Comparison of ENCODE assay signal across 8 mouse cellular contexts in the genomic region with DNA sequence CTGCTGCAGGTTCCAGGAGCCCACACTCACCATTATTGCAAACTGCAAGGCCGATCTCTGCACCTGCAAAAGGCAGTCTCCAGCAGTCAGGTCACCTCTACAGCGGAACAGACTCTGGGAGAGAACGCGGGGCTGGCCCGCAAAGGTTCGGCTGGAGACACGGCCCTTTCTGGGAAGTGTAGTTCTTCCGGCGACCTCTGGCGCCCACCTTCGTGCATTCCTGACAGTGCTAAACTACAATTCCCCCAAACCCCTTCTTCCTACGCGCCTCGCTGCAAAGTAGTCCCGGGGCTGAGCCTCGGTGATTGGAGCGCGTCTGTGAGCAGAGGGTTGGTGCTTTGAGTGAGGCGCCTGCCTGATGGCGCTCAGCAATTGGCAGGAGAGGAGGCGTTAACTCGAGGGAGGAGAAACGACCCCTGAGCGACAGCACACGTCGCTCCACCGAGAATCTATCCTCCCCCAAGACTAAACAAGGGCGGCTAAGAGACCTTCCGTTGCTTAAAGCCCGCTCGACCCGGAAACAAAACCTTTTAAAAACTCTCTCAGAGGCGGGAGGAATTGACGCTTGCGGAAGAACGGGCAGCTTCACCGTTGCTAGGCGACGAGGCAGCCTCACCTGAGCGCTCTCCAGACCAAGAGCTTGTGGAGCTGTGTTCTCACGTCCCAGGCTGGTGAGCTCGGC. TPM values are rescaled to one million over a fixed set of nuclear protein-coding genes. Genes with fewer than 3 reads are reported as not detected.
DNase-seq lines count a peak whose midpoint lies in the region; ATAC-seq and TF ChIP-seq lines count a peak whose summit lies in the region.

A gene (plus strand): TSS at position 536 of the 682 bp plus-strand sequence.
A gene (minus strand): TSS at position 668 of the 682 bp plus-strand sequence.

- H3K4me2 ChIP-seq in embryonic facial prominence, embryonic 14.5 days (ENCODE audit: low read depth, low read length): peak within 1 kb of the TSS; percentile 67
- peak within 1 kb of the TSS; percentile 68 for H3K4me2 ChIP-seq in limb, embryonic 13.5 days (replicated peaks)
- peak within 1 kb of the TSS; percentile 90 for H3K4me2 ChIP-seq in midbrain, embryonic 16.5 days (ENCODE audit: low read length)

- no peaks in the 10 kb centered on the region for H3K9me3 ChIP-seq in embryonic facial prominence, embryonic 14.5 days (ENCODE audit: control insufficient read depth, low read length)
- H3K9me3 ChIP-seq in limb, embryonic 13.5 days: no peaks in the 10 kb centered on the region
- no peaks in the 10 kb centered on the region for H3K9me3 ChIP-seq in midbrain, embryonic 16.5 days (replicated peaks; ENCODE audit: control insufficient read depth, low read length, poor library complexity, severe bottlenecking)

- H3K27ac ChIP-seq in embryonic facial prominence, embryonic 14.5 days (replicated peaks; ENCODE audit: low read depth, low read length): peak within 1 kb of the TSS; percentile 70
- H3K27ac ChIP-seq in heart, adult 2 months: peak within 1 kb of the TSS; percentile 96
- H3K27ac ChIP-seq in limb, embryonic 13.5 days: peak within 1 kb of the TSS; percentile 59; the same call in 1 of the 2 replicates
- peak within 1 kb of the TSS; percentile 81 for H3K27ac ChIP-seq in midbrain, embryonic 16.5 days (ENCODE audit: low read length)

- H3K4me1 ChIP-seq in embryonic facial prominence, embryonic 14.5 days (ENCODE audit: control insufficient read depth, insufficient read depth, low read length): peaks cover 7% of the 10 kb centered on the region
- H3K4me1 ChIP-seq in heart, adult 2 months (ENCODE audit: control insufficient read depth, insufficient read depth, low read length): peaks cover 4% of the 10 kb centered on the region
- H3K4me1 ChIP-seq in limb, embryonic 13.5 days: peaks cover 28% of the 10 kb centered on the region
- H3K4me1 ChIP-seq in midbrain, embryonic 16.5 days (ENCODE audit: control insufficient read depth, insufficient read depth, low read length): peaks cover 26% of the 10 kb centered on the region

- peak within 1 kb of the TSS; percentile 86 for H3K4me3 ChIP-seq in embryonic facial prominence, embryonic 14.5 days (ENCODE audit: low read depth, low read length)
- H3K4me3 ChIP-seq in heart, adult 2 months: peak within 1 kb of the TSS; percentile 72
- H3K4me3 ChIP-seq in limb, embryonic 13.5 days: peak within 1 kb of the TSS; percentile 80
- H3K4me3 ChIP-seq in midbrain, embryonic 16.5 days (ENCODE audit: low read depth, low read length): peak within 1 kb of the TSS; percentile 60

- H3K9ac ChIP-seq in embryonic facial prominence, embryonic 14.5 days (ENCODE audit: low read depth, low read length): peak within 1 kb of the TSS; percentile 74
- H3K9ac ChIP-seq in heart, adult 2 months (ENCODE audit: low read depth, low read length): peak within 1 kb of the TSS; percentile 84
- H3K9ac ChIP-seq in limb, embryonic 13.5 days: peak within 1 kb of the TSS; percentile 80
- H3K9ac ChIP-seq in midbrain, embryonic 16.5 days (ENCODE audit: low read depth, low read length): peak within 1 kb of the TSS; percentile 81

- intact Hi-C loops in heart, adult 2 months (cut with DNase I): loop anchor here (5.0 kb wide), 1 partner anchor 205 kb away; no protein-coding TSS in a partner anchor

- no peaks in the 10 kb centered on the region for H3K27me3 ChIP-seq in embryonic facial prominence, embryonic 14.5 days (replicated peaks; ENCODE audit: control insufficient read depth, insufficient read depth, low read length)
- H3K27me3 ChIP-seq in heart, adult 2 months (ENCODE audit: control insufficient read depth, insufficient read depth, low read length): no peaks in the 10 kb centered on the region
- no peaks in the 10 kb centered on the region for H3K27me3 ChIP-seq in limb, embryonic 13.5 days
- H3K27me3 ChIP-seq in midbrain, embryonic 16.5 days (ENCODE audit: control insufficient read depth, insufficient read depth, low read depth, low read length): no peaks in the 10 kb centered on the region

- peaks cover 2% of the 10 kb centered on the region; the same call in 1 of the 2 replicates for H3K36me3 ChIP-seq in embryonic facial prominence, embryonic 14.5 days (ENCODE audit: control insufficient read depth, insufficient read depth, low read length)
- H3K36me3 ChIP-seq in heart, adult 2 months (ENCODE audit: control insufficient read depth, insufficient read depth, low read length): peaks cover 18% of the 10 kb centered on the region
- H3K36me3 ChIP-seq in limb, embryonic 13.5 days: no peaks in the 10 kb centered on the region
- H3K36me3 ChIP-seq in midbrain, embryonic 16.5 days (ENCODE audit: control insufficient read depth, insufficient read depth, low read length): no peaks in the 10 kb centered on the region

- under 1% methylated on average over 41 of the region's 42 CpGs for WGBS in embryonic facial prominence, embryonic 14.5 days
- WGBS in heart, adult 2 months: under 1% methylated on average over 42 of the region's 42 CpGs
- WGBS in limb, embryonic 13.5 days: under 1% methylated on average over 42 of the region's 42 CpGs
- 0% methylated on average over 42 of the region's 42 CpGs for WGBS in midbrain, embryonic 16.5 days

- peak; percentile 60 for TF ChIP-seq CTCF in heart, adult 2 months (IDR thresholded peaks at IDR 0.05)

- TF ChIP-seq EP300 in heart, adult 2 months (IDR thresholded peaks at IDR 0.05; ENCODE audit: insufficient read depth, low read depth, low read length): peak; percentile 24; the same call in 1 of the 2 replicates

- DNase-seq in 3T3-L1 (ENCODE audit: low read depth, low spot score): peak; percentile 99
- DNase-seq in adrenal gland, postnatal 4 days (ENCODE audit: low spot score in 2 of 2): peak; percentile 68 to 88
- peak; percentile 99 for DNase-seq in embryonic facial prominence, embryonic 14.5 days (ENCODE audit: low spot score)
- peak; percentile 90 to 98 for DNase-seq in heart, adult 2 months
- peak; percentile 98 to 99 for DNase-seq in kidney, adult 8-10 months
- peak; percentile 62 to 87 for DNase-seq in spleen, postnatal 10 days (ENCODE audit: low spot score in 2 of 2)

- peak; percentile 99 for ATAC-seq in embryonic facial prominence, embryonic 14.5 days (ENCODE audit: low read depth)
- ATAC-seq in limb, embryonic 13.5 days (ENCODE audit: low FRiP score, low read depth): peak; percentile 98
- ATAC-seq in midbrain, embryonic 16.5 days: peak; percentile 100

- TF ChIP-seq POLR2A in heart, adult 2 months (IDR thresholded peaks at IDR 0.05; ENCODE audit: insufficient read depth, low read depth, low read length): peak; percentile 99

- H3K79me2 ChIP-seq in heart, adult 2 months (replicated peaks; ENCODE audit: control insufficient read depth, insufficient read depth, low read length): 0 out of 2 replicates have a peak, but pooled peaks cover 1% of the 10 kb centered on the region

RNA-seq across cellular contexts. Expression of the first gene that starts in this region (rescaled TPM):
- 10 to 100 TPM; 11.9 to 12.0 TPM for total RNA-seq in adrenal gland, postnatal 4 days (2021)
- polyA plus RNA-seq in embryonic facial prominence, embryonic 14.5 days (2014; fragmentation: Nextera tagmentation; extraction: Ambion mirVana): 9.0 and 10.3 TPM in 2 replicates
- total RNA-seq in heart, adult 2 months (2021): 1 to 10 TPM; 4.2 to 5.4 TPM
- polyA plus RNA-seq in heart, adult 2 months (2012; rRNA removed): 1.4 and 5.8 TPM in 2 replicates
- polyA plus RNA-seq in limb, embryonic 13.5 days (2015; fragmentation: Nextera tagmentation; extraction: Ambion mirVana): 9.3 and 10.0 TPM in 2 replicates
- polyA plus RNA-seq in midbrain, embryonic 16.5 days (2015; fragmentation: Nextera tagmentation; extraction: Ambion mirVana): 11.5 and 13.1 TPM in 2 replicates

RNA-seq across cellular contexts. Expression of the second gene that starts in this region (rescaled TPM):
- total RNA-seq in adrenal gland, postnatal 4 days (2021): 100 to 1,000 TPM; 431 to 447 TPM
- polyA plus RNA-seq in embryonic facial prominence, embryonic 14.5 days (2014; fragmentation: Nextera tagmentation; extraction: Ambion mirVana): 401 and 437 TPM in 2 replicates
- total RNA-seq in heart, adult 2 months (2021): 1,000 to 10,000 TPM; 2,315 to 2,577 TPM
- 1,485 and 2,844 TPM in 2 replicates for polyA plus RNA-seq in heart, adult 2 months (2012; rRNA removed)
- 366 and 374 TPM in 2 replicates for polyA plus RNA-seq in limb, embryonic 13.5 days (2015; fragmentation: Nextera tagmentation; extraction: Ambion mirVana)
- 544 and 589 TPM in 2 replicates for polyA plus RNA-seq in midbrain, embryonic 16.5 days (2015; fragmentation: Nextera tagmentation; extraction: Ambion mirVana)

Comparison
In these comparisons a context has a peak if more than half of its experiments do, and no peak if none do; other contexts are left out.
1. Peak in every context shown above with its lines: DNase-seq, ATAC-seq, H3K4me3 ChIP-seq and H3K27ac ChIP-seq.
2. RNA of the second gene that starts in this region (total RNA-seq): 2,315 to 2,577 TPM in heart, adult 2 months; 431 to 447 TPM in adrenal gland, postnatal 4 days; every median in the first group is over 4 times any median in the second.